Mouse (Mus musculus) intestine, embryonic 14.5 days (tissue): ENCODE measurements at regions not wholly inside any gene's neighbourhood (a gene's known extent, or its start where the extent isn't known, plus 50 kb on each side); places are given as distances from the start of the nearest gene placed in this dataset.

Experiments
- ATAC-seq: fragments of 200-750 bp; cut with Nextera tagmentation; replicated peaks from 2 replicates; pipeline ENCODE4 v1.8.0; 2017; ENCODE audit warnings: low read depth, moderate number of reproducible peaks, moderate TSS enrichment, moderate library complexity; ENCODE audit not compliant: low FRiP score, low TSS enrichment
- DNase-seq: peaks from one replicate; pipeline ENCODE4 v3.0.0-alpha.2; 2018; ENCODE audit warnings: low spot score
- H3K27ac ChIP-seq: fragments of 300-500 bp; sonication (generic); 2 replicates; pipeline ENCODE4 v1.5.1; 2014; ENCODE audit warnings: low read depth, mild to moderate bottlenecking, control low read depth
- H3K27me3 ChIP-seq: fragments of 300-500 bp; sonication (generic); replicated peaks from 2 replicates; pipeline ENCODE4 v1.6.1; 2014; ENCODE audit warnings: low read length, control low read depth; ENCODE audit not compliant: control insufficient read depth, insufficient read depth
- H3K36me3 ChIP-seq: fragments of 300-500 bp; sonication (generic); 2 replicates; pipeline ENCODE4 v1.6.1; 2014; ENCODE audit warnings: low read length, control low read depth; ENCODE audit not compliant: control insufficient read depth, insufficient read depth
- H3K4me1 ChIP-seq: fragments of 300-500 bp; sonication (generic); replicated peaks from 2 replicates; pipeline ENCODE4 v1.6.1; 2014; ENCODE audit warnings: low read length, control low read depth, mixed read lengths; ENCODE audit not compliant: control insufficient read depth, insufficient read depth
- H3K4me2 ChIP-seq: fragments of 300-500 bp; sonication (generic); 2 replicates; pipeline ENCODE4 v1.6.1; 2014; ENCODE audit warnings: low read length
- H3K4me3 ChIP-seq: fragments of 300-500 bp; sonication (generic); 2 replicates; pipeline ENCODE4 v1.5.1; 2014; ENCODE audit warnings: low read depth, low read length, control low read depth, mixed read lengths
- H3K9ac ChIP-seq: fragments of 300-500 bp; sonication (generic); 2 replicates; pipeline ENCODE4 v1.6.1; 2014; ENCODE audit warnings: mild to moderate bottlenecking, low read length
- H3K9me3 ChIP-seq: fragments of 300-500 bp; sonication (generic); 2 replicates; pipeline ENCODE4 v1.6.1; 2016; ENCODE audit warnings: low read length, control low read depth; ENCODE audit not compliant: control insufficient read depth
- WGBS: fragments of 180-500 bp; shearing (Covaris S2); extraction: QIAGEN DNeasy Blood & Tissue Kit; methylation state at CpG from one replicate; pipeline ENCODE4 v1.1.7; 2014; 5-methylcytosine and 5-hydroxymethylcytosine counted together

DNA sequence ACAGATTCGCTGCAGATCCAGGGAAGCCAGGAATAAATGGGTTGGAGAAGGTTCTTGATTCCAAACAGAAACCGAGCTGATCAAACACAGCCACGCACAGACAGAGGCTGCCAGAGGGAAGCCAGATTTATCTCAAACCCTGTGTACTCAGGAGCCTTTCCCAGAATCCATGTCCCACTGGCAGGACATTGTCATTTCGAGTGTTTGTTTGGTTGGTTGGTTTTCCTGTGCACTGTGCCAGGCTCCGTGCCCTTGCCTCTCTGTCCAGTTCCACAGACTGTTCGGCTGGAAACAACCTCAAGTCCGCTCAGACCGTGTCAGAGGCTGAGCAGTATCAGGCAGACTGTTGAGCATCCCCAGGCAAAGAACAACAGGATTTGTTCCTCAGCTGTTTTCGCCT is 51.4 kb upstream of the Ptprt start:
- 79% methylated on average over 9 of the region's 9 CpGs for WGBS
- no peak for DNase-seq
- H3K36me3 ChIP-seq: no peaks in the 10 kb centered on the region
- H3K4me1 ChIP-seq: no peaks in the 10 kb centered on the region
- no peak overlapping the region for H3K4me3 ChIP-seq
- H3K9ac ChIP-seq: no peak overlapping the region
- no peak overlapping the region for H3K4me2 ChIP-seq
- H3K27ac ChIP-seq: no peak overlapping the region
- H3K9me3 ChIP-seq: no peaks in the 10 kb centered on the region
- H3K27me3 ChIP-seq: no peaks in the 10 kb centered on the region
- ATAC-seq: no peak
